13 mouse cellular contexts compared by ENCODE assay signal in genomic region chr3:36530345-36530744, GRCm38 (mm10). TPM values are rescaled to one million over a fixed set of nuclear protein-coding genes. Genes with fewer than 3 reads are reported as not detected.
DNase-seq lines count a peak whose midpoint lies in the region; ATAC-seq and TF ChIP-seq lines count a peak whose summit lies in the region.
"Had no signal": no experiment of that assay in that cellular context is flagged by ENCODE, and none has a peak within 500 bp of the region (broad histone marks: within the 10 kb centered on the region; RNA-seq: fewer than 3 reads in every experiment).

No protein-coding gene starts in this region.

- no peak for TF ChIP-seq CTCF in hindbrain, postnatal 0 days (IDR thresholded peaks at IDR 0.05; ENCODE audit: low read depth)
- no peak for TF ChIP-seq CTCF in intestine, postnatal 0 days (IDR thresholded peaks at IDR 0.05; ENCODE audit: low read depth)

- H3K9me3 ChIP-seq in hindbrain, postnatal 0 days (ENCODE audit: low read length) = no peaks in the 10 kb centered on the region
- no peaks in the 10 kb centered on the region for H3K9me3 ChIP-seq in hindbrain, embryonic 14.5 days (ENCODE audit: control insufficient read depth, low read length)
- H3K9me3 ChIP-seq in intestine, postnatal 0 days (ENCODE audit: control insufficient read depth) = no peaks in the 10 kb centered on the region
- H3K9me3 ChIP-seq: neural tube, embryonic 13.5 days had no signal

- H3K4me2 ChIP-seq in hindbrain, postnatal 0 days (ENCODE audit: low read depth, low read length) = no peak overlapping the region
- H3K4me2 ChIP-seq in hindbrain, embryonic 14.5 days (replicated peaks) = no peak overlapping the region
- H3K4me2 ChIP-seq in intestine, postnatal 0 days (replicated peaks; ENCODE audit: low read depth) = no peak overlapping the region
- H3K4me2 ChIP-seq: neural tube, embryonic 13.5 days had no signal

- ATAC-seq in hindbrain, postnatal 0 days = 0 out of 2 replicates have a peak, but pooled peaks have one; percentile 32
- no peak for ATAC-seq in hindbrain, embryonic 14.5 days (ENCODE audit: low FRiP score)
- no peak for ATAC-seq in intestine, postnatal 0 days
- ATAC-seq: CD4-positive, CD25-positive, alpha-beta regulatory T cell, adult 4 months; liver, postnatal 0 days had no signal

- no peak overlapping the region for H3K4me3 ChIP-seq in hindbrain, postnatal 0 days (ENCODE audit: low read length)
- H3K4me3 ChIP-seq in hindbrain, embryonic 14.5 days (replicated peaks; ENCODE audit: low read length) = no peak overlapping the region
- no peak overlapping the region for H3K4me3 ChIP-seq in intestine, postnatal 0 days (ENCODE audit: low read depth, low read length)
- H3K4me3 ChIP-seq: neural tube, embryonic 13.5 days had no signal

- H3K36me3 ChIP-seq in hindbrain, postnatal 0 days (ENCODE audit: insufficient read depth, low read length) = no peaks in the 10 kb centered on the region
- H3K36me3 ChIP-seq in hindbrain, embryonic 14.5 days (replicated peaks; ENCODE audit: control insufficient read depth, insufficient read depth) = no peaks in the 10 kb centered on the region
- no peaks in the 10 kb centered on the region for H3K36me3 ChIP-seq in intestine, postnatal 0 days (ENCODE audit: control insufficient read depth, insufficient read depth)
- H3K36me3 ChIP-seq: neural tube, embryonic 13.5 days had no signal

- H3K27me3 ChIP-seq in hindbrain, postnatal 0 days (ENCODE audit: insufficient read depth, low read length) = no peaks in the 10 kb centered on the region
- peaks cover 9% of the 10 kb centered on the region; the same call in 1 of the 2 replicates for H3K27me3 ChIP-seq in hindbrain, embryonic 14.5 days (ENCODE audit: control insufficient read depth, insufficient read depth, low read length)
- H3K27me3 ChIP-seq in intestine, postnatal 0 days (replicated peaks; ENCODE audit: control insufficient read depth, insufficient read depth, low read length) = no peaks in the 10 kb centered on the region

- no peak overlapping the region for H3K27ac ChIP-seq in hindbrain, postnatal 0 days
- no peak overlapping the region for H3K27ac ChIP-seq in hindbrain, embryonic 14.5 days
- H3K27ac ChIP-seq in intestine, postnatal 0 days (ENCODE audit: low read depth, low read length) = no peak overlapping the region
- H3K27ac ChIP-seq: neural tube, embryonic 13.5 days had no signal

- WGBS in hindbrain, postnatal 0 days = 85% methylated on average over 6 of the region's 6 CpGs
- WGBS in hindbrain, embryonic 14.5 days = 90% methylated on average over 6 of the region's 6 CpGs
- 85% methylated on average over 6 of the region's 6 CpGs for WGBS in intestine, postnatal 0 days

- DNase-seq in hindbrain, postnatal 0 days (ENCODE audit: low spot score) = no peak
- no peak for DNase-seq in hindbrain, embryonic 14.5 days (ENCODE audit: low spot score)
- peak; percentile 78 to 87 for DNase-seq in frontal cortex, postnatal 36 days (ENCODE audit: low spot score in 2 of 2)
- DNase-seq in left cerebral cortex, adult 8-10 months (ENCODE audit: low spot score in 2 of 2) = peak; percentile 48 to 89
- peak; percentile 77 to 79 for DNase-seq in right cerebral cortex, adult 2 months (ENCODE audit: low spot score in 2 of 2)
- no peak for DNase-seq in adrenal gland, adult 8-10 months
- DNase-seq in kidney, postnatal 25 days = no peak
- DNase-seq: gastrocnemius, postnatal 14 days; liver, postnatal 0 days had no signal

- no peak overlapping the region for H3K9ac ChIP-seq in hindbrain, postnatal 0 days (replicated peaks; ENCODE audit: low read length)
- no peak overlapping the region for H3K9ac ChIP-seq in hindbrain, embryonic 14.5 days
- no peak overlapping the region for H3K9ac ChIP-seq in intestine, postnatal 0 days (ENCODE audit: low read depth, low read length)
- H3K9ac ChIP-seq: liver, postnatal 0 days; neural tube, embryonic 13.5 days had no signal

- H3K4me1 ChIP-seq in hindbrain, postnatal 0 days (ENCODE audit: insufficient read depth, low read length) = no peaks in the 10 kb centered on the region
- peaks cover 8% of the 10 kb centered on the region; the same call in 1 of the 2 replicates for H3K4me1 ChIP-seq in hindbrain, embryonic 14.5 days (replicated peaks; ENCODE audit: control insufficient read depth, insufficient read depth, low read length)
- peaks cover 4% of the 10 kb centered on the region; the same call in 1 of the 2 replicates for H3K4me1 ChIP-seq in intestine, postnatal 0 days (replicated peaks; ENCODE audit: control insufficient read depth, insufficient read depth, low read length)

RNA-seq across cellular contexts. Expression of gene Gm11549, which starts 8.7 kb away (rescaled TPM):
- 1.0 and 1.3 TPM in 2 replicates for total RNA-seq in hindbrain, postnatal 0 days (2014; rRNA removed)
- polyA plus RNA-seq in hindbrain, postnatal 0 days (2015; fragmentation: Nextera tagmentation; extraction: Ambion mirVana) = 0.53 and 0.62 TPM in 2 replicates
- 0.20 and 0.35 TPM in 2 replicates for polyA plus RNA-seq in hindbrain, embryonic 14.5 days (2014; fragmentation: Nextera tagmentation; extraction: Ambion mirVana)
- total RNA-seq in left cerebral cortex, adult 8-10 months (2022) = 10 to 100 TPM; 24.5 to 30.0 (median 28.1) TPM
- total RNA-seq in adrenal gland, adult 8-10 months (2022) = not detected
- polyA plus RNA-seq in intestine, postnatal 0 days (2015; fragmentation: Nextera tagmentation; extraction: Ambion mirVana) = 1.1 and 1.2 TPM in 2 replicates
- total RNA-seq: common myeloid progenitor, adult 5-6 weeks had no signal
- polyA plus RNA-seq: CD4-positive, CD25-positive, alpha-beta regulatory T cell, adult 4 months; liver, postnatal 0 days had no signal

RNA-seq across cellular contexts. Expression of gene Exosc9, which starts 22.1 kb away (rescaled TPM):
- 34.9 and 37.2 TPM in 2 replicates for total RNA-seq in hindbrain, postnatal 0 days (2014; rRNA removed)
- 68.2 and 70.5 TPM in 2 replicates for polyA plus RNA-seq in hindbrain, postnatal 0 days (2015; fragmentation: Nextera tagmentation; extraction: Ambion mirVana)
- 74.5 and 77.9 TPM in 2 replicates for polyA plus RNA-seq in hindbrain, embryonic 14.5 days (2014; fragmentation: Nextera tagmentation; extraction: Ambion mirVana)
- 10 to 100 TPM; 40.6 to 42.9 (median 40.8) TPM for total RNA-seq in left cerebral cortex, adult 8-10 months (2022)
- total RNA-seq in adrenal gland, adult 8-10 months (2022) = 10 to 100 TPM; 33.0 to 36.6 (median 35.7) TPM
- polyA plus RNA-seq in intestine, postnatal 0 days (2015; fragmentation: Nextera tagmentation; extraction: Ambion mirVana) = 41.0 and 43.6 TPM in 2 replicates

RNA-seq across cellular contexts. Expression of gene Ccna2, which starts 41.6 kb away (rescaled TPM):
- total RNA-seq in hindbrain, postnatal 0 days (2014; rRNA removed) = 54.1 and 69.2 TPM in 2 replicates
- 30.9 and 34.7 TPM in 2 replicates for polyA plus RNA-seq in hindbrain, postnatal 0 days (2015; fragmentation: Nextera tagmentation; extraction: Ambion mirVana)
- polyA plus RNA-seq in hindbrain, embryonic 14.5 days (2014; fragmentation: Nextera tagmentation; extraction: Ambion mirVana) = 29.8 and 42.3 TPM in 2 replicates
- 1 to 10 TPM in 3 of 4 experiments, under 1 TPM in 1; 0.99 to 1.4 (median 1.1) TPM for total RNA-seq in left cerebral cortex, adult 8-10 months (2022)
- total RNA-seq in adrenal gland, adult 8-10 months (2022) = 1 to 10 TPM; 1.4 to 3.7 (median 2.1) TPM
- polyA plus RNA-seq in intestine, postnatal 0 days (2015; fragmentation: Nextera tagmentation; extraction: Ambion mirVana) = 37.4 and 43.3 TPM in 2 replicates

RNA-seq across cellular contexts. Expression of gene 1810062G17Rik, which starts 54.6 kb away (rescaled TPM):
- not detected in 2 replicates for total RNA-seq in hindbrain, postnatal 0 days (2014; rRNA removed)
- polyA plus RNA-seq in hindbrain, postnatal 0 days (2015; fragmentation: Nextera tagmentation; extraction: Ambion mirVana) = 0.91 and 1.1 TPM in 2 replicates
- 0.21 and 0.23 TPM in 2 replicates for polyA plus RNA-seq in hindbrain, embryonic 14.5 days (2014; fragmentation: Nextera tagmentation; extraction: Ambion mirVana)
- total RNA-seq in left cerebral cortex, adult 8-10 months (2022) = under 1 TPM in 1 of 4 experiments, not detected in 3; 0.50 TPM
- 1 to 10 TPM in 2 of 4 experiments, under 1 TPM in 2; 0.52 to 1.8 (median 0.86) TPM for total RNA-seq in adrenal gland, adult 8-10 months (2022)
- polyA plus RNA-seq in intestine, postnatal 0 days (2015; fragmentation: Nextera tagmentation; extraction: Ambion mirVana) = 2.8 and 3.3 TPM in 2 replicates
- total RNA-seq: common myeloid progenitor, adult 5-6 weeks had no signal

RNA-seq across cellular contexts. Expression of gene Anxa5, which starts 54.7 kb away (rescaled TPM):
- total RNA-seq in hindbrain, postnatal 0 days (2014; rRNA removed) = 31.8 and 33.5 TPM in 2 replicates
- 54.0 and 55.5 TPM in 2 replicates for polyA plus RNA-seq in hindbrain, postnatal 0 days (2015; fragmentation: Nextera tagmentation; extraction: Ambion mirVana)
- polyA plus RNA-seq in hindbrain, embryonic 14.5 days (2014; fragmentation: Nextera tagmentation; extraction: Ambion mirVana) = 64.9 and 75.8 TPM in 2 replicates
- 10 to 100 TPM; 71.4 to 98.2 (median 85.5) TPM for total RNA-seq in left cerebral cortex, adult 8-10 months (2022)
- total RNA-seq in adrenal gland, adult 8-10 months (2022) = 100 to 1,000 TPM; 433 to 500 (median 466) TPM
- 177 and 184 TPM in 2 replicates for polyA plus RNA-seq in intestine, postnatal 0 days (2015; fragmentation: Nextera tagmentation; extraction: Ambion mirVana)

Comparison
In these comparisons a context has a peak if more than half of its experiments do, and no peak if none do; other contexts are left out.
1. DNase-seq: peak in frontal cortex, postnatal 36 days (2 of 2), left cerebral cortex, adult 8-10 months (2 of 2) and right cerebral cortex, adult 2 months (2 of 2); none in hindbrain, postnatal 0 days (single experiment), hindbrain, embryonic 14.5 days (single experiment), adrenal gland, adult 8-10 months (single experiment) and kidney, postnatal 25 days (0 of 2).
2. RNA of gene Gm11549, which starts 8.7 kb away (total RNA-seq): 24.5 to 30.0 TPM in left cerebral cortex, adult 8-10 months; 1.0 to 1.3 TPM in hindbrain, postnatal 0 days and not detected in adrenal gland, adult 8-10 months; every median in the first group is over 10 times any median in the second.
3. RNA of gene Ccna2, which starts 41.6 kb away (total RNA-seq): 54.1 to 69.2 TPM in hindbrain, postnatal 0 days; 1.4 to 3.7 TPM in adrenal gland, adult 8-10 months and 0.99 to 1.4 TPM in left cerebral cortex, adult 8-10 months; every median in the first group is over 10 times any median in the second.